Mouse (Mus musculus): Measurements from ENCODE around the gene Spsb1. TPM values are rescaled to one million over a fixed set of nuclear protein-coding genes. Genes with fewer than 3 reads are reported as not detected.

Gene Spsb1
- polyA plus RNA-seq, 1 experiment from 2014 or later: 5.1 TPM

DNA sequence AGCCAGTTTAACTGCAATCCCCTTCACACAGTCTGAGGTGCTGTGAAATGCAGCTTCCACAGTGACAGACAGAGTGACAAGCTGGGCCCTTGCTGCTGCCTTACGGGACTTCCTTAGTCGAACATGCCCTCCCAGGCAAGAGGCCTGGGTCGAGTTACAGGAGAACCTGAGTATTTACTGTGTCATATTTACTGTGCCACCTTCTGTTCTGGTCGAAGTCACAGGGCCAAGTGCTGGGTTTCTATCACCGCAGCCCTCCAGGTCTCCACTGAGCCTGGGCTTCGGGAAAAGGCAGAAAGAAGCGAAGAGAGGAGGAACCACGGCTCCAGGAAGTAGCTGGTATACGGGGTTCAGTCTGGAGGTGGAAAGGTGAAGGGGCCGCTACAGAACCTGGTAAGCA lies 43.2 kb upstream of the Spsb1 start:
- H3K4me2 ChIP-seq (ENCODE audit: low read length): no peak overlapping the region
- H3K36me3 ChIP-seq (ENCODE audit: control insufficient read depth, insufficient read depth, low read length): no peaks in the 10 kb centered on the region
- no peak overlapping the region for H3K9ac ChIP-seq (ENCODE audit: low read depth, low read length)
- no peaks in the 10 kb centered on the region for H3K9me3 ChIP-seq (replicated peaks; ENCODE audit: control insufficient read depth, low read length, poor library complexity, severe bottlenecking)
- no peak overlapping the region for H3K27ac ChIP-seq (ENCODE audit: low read length)
- no peaks in the 10 kb centered on the region for H3K27me3 ChIP-seq (ENCODE audit: control insufficient read depth, insufficient read depth, low read depth, low read length)
- 85% methylated on average over 10 of the region's 10 CpGs for WGBS
- no peaks in the 10 kb centered on the region for H3K4me1 ChIP-seq (ENCODE audit: control insufficient read depth, insufficient read depth, low read length)
- H3K4me3 ChIP-seq (ENCODE audit: low read depth, low read length): no peak overlapping the region
- no peak for ATAC-seq

DNA sequence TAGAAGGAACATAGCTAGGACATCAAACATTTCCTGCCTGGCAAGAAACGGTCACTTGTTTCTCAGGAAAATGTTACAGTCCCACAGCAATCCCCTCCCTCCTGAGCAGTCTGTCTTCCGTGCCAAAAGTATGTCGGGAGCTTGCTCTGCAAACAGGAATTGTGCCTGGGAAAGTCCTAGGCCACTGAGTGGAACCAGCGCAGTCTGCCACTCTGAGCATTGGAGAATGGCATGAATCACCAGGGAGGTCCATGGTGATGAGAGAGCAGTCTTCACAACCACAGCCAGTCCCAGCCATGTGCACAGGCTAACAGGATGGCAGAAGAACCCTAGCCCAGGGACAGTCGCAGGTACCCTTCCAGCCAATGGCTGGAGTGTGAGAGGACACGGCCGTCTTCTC lies 41.6 kb upstream of the Spsb1 start:
- no peak overlapping the region for H3K27ac ChIP-seq (ENCODE audit: low read length)
- H3K9ac ChIP-seq (ENCODE audit: low read depth, low read length): no peak overlapping the region
- 72% methylated on average over 7 of the region's 7 CpGs for WGBS
- H3K36me3 ChIP-seq (ENCODE audit: control insufficient read depth, insufficient read depth, low read length): no peaks in the 10 kb centered on the region
- no peak overlapping the region for H3K4me3 ChIP-seq (ENCODE audit: low read depth, low read length)
- no peak for ATAC-seq
- H3K27me3 ChIP-seq (ENCODE audit: control insufficient read depth, insufficient read depth, low read depth, low read length): no peaks in the 10 kb centered on the region
- H3K9me3 ChIP-seq (replicated peaks; ENCODE audit: control insufficient read depth, low read length, poor library complexity, severe bottlenecking): no peaks in the 10 kb centered on the region
- no peaks in the 10 kb centered on the region for H3K4me1 ChIP-seq (ENCODE audit: control insufficient read depth, insufficient read depth, low read length)
- H3K4me2 ChIP-seq (ENCODE audit: low read length): no peak overlapping the region

DNA sequence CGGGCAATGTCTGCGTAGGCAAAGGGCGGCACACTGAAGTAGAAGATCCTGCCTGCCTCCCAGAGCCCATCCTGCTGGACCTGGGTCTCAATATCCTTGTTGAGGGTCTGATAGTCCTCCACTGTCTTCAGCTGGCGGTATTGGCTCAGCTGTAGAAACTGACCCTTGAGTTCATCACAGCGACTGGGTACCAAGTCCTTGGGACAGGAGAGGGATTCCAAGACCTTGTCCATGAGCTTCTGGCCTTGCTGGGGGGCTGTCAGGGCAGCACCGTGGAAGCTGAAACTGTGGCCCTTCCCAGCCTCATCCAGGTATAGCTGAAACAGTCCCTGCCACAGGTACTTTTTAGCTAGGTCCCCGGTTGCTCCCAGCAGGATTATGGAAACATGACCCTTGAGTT lies 41.1 kb upstream of the Spsb1 start:
- Histone ChIP-seq H3K27ac (ENCODE audit: low read length) (no peak overlapping the region), H3K36me3 (ENCODE audit: control insufficient read depth, insufficient read depth, low read length) (no peaks in the 10 kb centered on the region), H3K4me2 (ENCODE audit: low read length) (no peak overlapping the region), H3K9me3 (replicated peaks; ENCODE audit: control insufficient read depth, low read length, poor library complexity, severe bottlenecking) (no peaks in the 10 kb centered on the region), H3K27me3 (ENCODE audit: control insufficient read depth, insufficient read depth, low read depth, low read length) (no peaks in the 10 kb centered on the region), H3K4me1 (ENCODE audit: control insufficient read depth, insufficient read depth, low read length) (no peaks in the 10 kb centered on the region), H3K4me3 (ENCODE audit: low read depth, low read length) (no peak overlapping the region), H3K9ac (ENCODE audit: low read depth, low read length) (no peak overlapping the region)
- WGBS: 92% methylated on average over 7 of the region's 7 CpGs
- no peak for ATAC-seq

DNA sequence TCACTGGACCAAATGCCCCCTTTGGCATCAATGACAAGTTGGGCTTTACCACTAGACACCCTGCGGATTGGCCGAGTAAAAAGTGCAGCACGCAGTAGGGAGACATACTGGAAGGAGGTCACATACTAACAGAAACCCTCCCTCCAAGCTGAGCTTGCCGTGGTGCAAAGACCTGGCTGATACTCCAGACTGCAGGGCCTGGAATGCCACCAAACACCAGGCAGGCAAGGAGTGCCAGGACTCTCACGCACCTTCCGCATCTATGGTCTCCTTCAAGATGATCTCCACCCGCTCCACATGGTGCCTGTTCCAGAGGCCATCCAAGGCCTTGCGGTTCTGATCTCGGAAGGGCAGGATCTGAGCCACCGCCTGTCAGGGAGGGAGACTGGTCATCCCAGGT lies 39.4 kb upstream of the Spsb1 start:
- Histone ChIP-seq H3K27ac (ENCODE audit: low read length) (no peak overlapping the region), H3K9ac (ENCODE audit: low read depth, low read length) (no peak overlapping the region), H3K27me3 (ENCODE audit: control insufficient read depth, insufficient read depth, low read depth, low read length) (no peaks in the 10 kb centered on the region), H3K9me3 (replicated peaks; ENCODE audit: control insufficient read depth, low read length, poor library complexity, severe bottlenecking) (no peaks in the 10 kb centered on the region), H3K36me3 (ENCODE audit: control insufficient read depth, insufficient read depth, low read length) (no peaks in the 10 kb centered on the region), H3K4me2 (ENCODE audit: low read length) (no peak overlapping the region), H3K4me3 (ENCODE audit: low read depth, low read length) (no peak overlapping the region), H3K4me1 (ENCODE audit: control insufficient read depth, insufficient read depth, low read length) (peaks cover 6% of the 10 kb centered on the region)
- no peak for ATAC-seq
- WGBS: 88% methylated on average over 10 of the region's 10 CpGs

DNA sequence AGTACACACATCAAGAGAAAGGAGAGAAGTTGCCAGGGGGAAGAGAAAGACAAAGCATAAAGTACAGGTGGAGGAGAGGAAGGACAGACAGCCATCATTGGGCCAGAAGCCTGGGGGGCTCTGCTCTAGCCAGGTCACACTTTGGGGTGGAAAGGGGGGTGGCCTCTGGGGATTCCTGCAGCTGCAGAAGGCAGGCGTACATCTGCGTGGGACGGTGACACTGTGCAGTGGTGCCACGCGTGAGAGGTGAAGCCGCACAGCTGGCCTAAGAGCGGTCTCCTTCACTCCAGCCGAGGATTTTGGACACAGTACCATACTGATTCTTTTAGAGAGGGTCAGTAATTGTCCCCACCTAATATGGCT lies 37.8 kb upstream of the Spsb1 start:
- Histone ChIP-seq H3K4me3 (ENCODE audit: low read depth, low read length) (no peak overlapping the region), H3K9ac (ENCODE audit: low read depth, low read length) (no peak overlapping the region), H3K27me3 (ENCODE audit: control insufficient read depth, insufficient read depth, low read depth, low read length) (no peaks in the 10 kb centered on the region), H3K4me1 (ENCODE audit: control insufficient read depth, insufficient read depth, low read length) (peaks cover 17% of the 10 kb centered on the region), H3K27ac (ENCODE audit: low read length) (no peak overlapping the region), H3K4me2 (ENCODE audit: low read length) (no peak overlapping the region), H3K9me3 (replicated peaks; ENCODE audit: control insufficient read depth, low read length, poor library complexity, severe bottlenecking) (no peaks in the 10 kb centered on the region), H3K36me3 (ENCODE audit: control insufficient read depth, insufficient read depth, low read length) (no peaks in the 10 kb centered on the region)
- WGBS: 92% methylated on average over 8 of the region's 8 CpGs
- no peak for ATAC-seq

DNA sequence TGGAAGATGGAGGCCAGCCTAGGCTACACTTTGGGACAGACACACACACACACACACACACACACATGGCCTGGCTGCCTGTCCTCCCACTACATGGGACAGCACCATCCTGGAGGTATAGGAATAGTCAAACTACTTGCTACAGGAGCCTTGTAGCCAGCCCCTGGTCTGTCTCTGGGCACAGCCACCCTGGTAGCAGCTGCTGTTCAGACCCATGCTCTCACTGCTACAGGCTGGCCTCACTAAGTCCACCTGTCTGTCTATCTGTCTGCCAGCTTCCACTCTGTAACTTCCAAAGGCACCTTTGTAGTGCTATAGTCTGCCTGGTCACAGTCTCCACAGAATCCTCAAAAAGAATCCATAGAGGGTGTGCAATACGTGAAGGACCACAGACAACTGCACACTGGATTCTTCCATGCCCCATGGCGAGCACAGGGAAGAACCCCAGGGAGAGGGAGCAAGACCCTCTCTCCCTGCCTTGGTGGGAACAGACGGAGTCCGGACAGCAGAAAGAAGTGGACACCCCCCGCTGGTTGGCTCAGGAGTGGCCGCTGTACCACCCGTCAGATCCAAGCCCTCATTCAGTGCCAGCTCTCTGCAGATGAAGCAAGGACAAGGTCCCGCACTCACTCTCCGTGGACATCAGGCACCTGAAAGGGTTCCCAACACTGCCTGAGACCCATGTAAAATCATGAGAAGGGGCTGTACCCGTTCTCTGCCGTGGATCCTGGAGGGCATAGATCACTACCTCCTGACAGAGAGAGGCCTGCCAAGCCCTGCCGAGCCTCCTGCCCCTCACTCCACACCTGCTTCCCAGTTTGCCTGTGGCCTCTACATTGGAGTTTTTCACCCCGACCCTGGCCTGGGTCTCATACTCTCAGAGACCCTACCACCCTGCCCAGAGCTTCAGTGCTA lies 37.2 kb upstream of the Spsb1 start:
- 77% methylated on average over 12 of the region's 13 CpGs for WGBS
- H3K4me1 ChIP-seq (ENCODE audit: control insufficient read depth, insufficient read depth, low read length): peaks cover 17% of the 10 kb centered on the region
- H3K27ac ChIP-seq (ENCODE audit: low read length): no peak overlapping the region
- H3K9me3 ChIP-seq (replicated peaks; ENCODE audit: control insufficient read depth, low read length, poor library complexity, severe bottlenecking): no peaks in the 10 kb centered on the region
- no peak for ATAC-seq
- no peak overlapping the region for H3K4me2 ChIP-seq (ENCODE audit: low read length)
- no peak overlapping the region for H3K4me3 ChIP-seq (ENCODE audit: low read depth, low read length)
- H3K27me3 ChIP-seq (ENCODE audit: control insufficient read depth, insufficient read depth, low read depth, low read length): no peaks in the 10 kb centered on the region
- no peak overlapping the region for H3K9ac ChIP-seq (ENCODE audit: low read depth, low read length)
- H3K36me3 ChIP-seq (ENCODE audit: control insufficient read depth, insufficient read depth, low read length): no peaks in the 10 kb centered on the region

DNA sequence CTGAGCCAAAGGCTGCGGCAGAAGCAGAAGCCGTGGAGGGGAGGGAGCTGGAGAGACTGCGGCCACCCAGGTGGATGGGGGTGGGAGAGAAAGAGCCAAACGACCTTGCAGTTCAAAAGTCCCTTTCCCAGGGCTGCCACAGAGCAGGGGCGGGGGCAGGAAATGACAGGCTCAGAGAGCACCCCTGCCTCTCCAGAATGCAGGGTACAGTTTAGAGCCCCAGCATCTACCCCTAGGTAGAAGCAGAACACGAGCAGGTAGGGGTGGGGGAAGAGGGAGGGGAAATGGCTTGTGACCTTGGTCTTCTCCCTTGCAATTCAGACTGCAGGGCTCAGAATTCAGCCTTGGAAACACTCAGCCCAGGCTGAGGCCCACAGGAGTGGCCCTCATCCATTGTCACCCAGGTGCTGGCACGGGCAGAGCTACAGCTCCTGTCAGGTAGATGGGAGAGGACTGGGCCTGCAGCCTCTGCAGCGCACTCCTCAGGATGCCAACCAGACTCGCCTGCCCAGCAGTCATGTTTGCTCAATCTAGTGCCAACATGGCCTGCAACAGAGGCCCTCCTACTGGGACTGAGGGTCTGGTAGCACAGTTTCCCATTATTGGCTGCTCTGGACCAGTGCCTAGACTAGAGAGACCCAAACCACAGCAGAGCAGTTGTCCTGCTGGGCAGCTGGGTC lies 36.3 kb upstream of the Spsb1 start:
- Histone ChIP-seq H3K4me1 (ENCODE audit: control insufficient read depth, insufficient read depth, low read length) (peaks cover 17% of the 10 kb centered on the region), H3K4me3 (ENCODE audit: low read depth, low read length) (no peak overlapping the region), H3K36me3 (ENCODE audit: control insufficient read depth, insufficient read depth, low read length) (no peaks in the 10 kb centered on the region), H3K9ac (ENCODE audit: low read depth, low read length) (no peak overlapping the region), H3K9me3 (replicated peaks; ENCODE audit: control insufficient read depth, low read length, poor library complexity, severe bottlenecking) (no peaks in the 10 kb centered on the region), H3K27me3 (ENCODE audit: control insufficient read depth, insufficient read depth, low read depth, low read length) (no peaks in the 10 kb centered on the region), H3K27ac (ENCODE audit: low read length) (no peak overlapping the region), H3K4me2 (ENCODE audit: low read length) (no peak overlapping the region)
- WGBS: 35% methylated on average over 9 of the region's 9 CpGs
- ATAC-seq: no peak

DNA sequence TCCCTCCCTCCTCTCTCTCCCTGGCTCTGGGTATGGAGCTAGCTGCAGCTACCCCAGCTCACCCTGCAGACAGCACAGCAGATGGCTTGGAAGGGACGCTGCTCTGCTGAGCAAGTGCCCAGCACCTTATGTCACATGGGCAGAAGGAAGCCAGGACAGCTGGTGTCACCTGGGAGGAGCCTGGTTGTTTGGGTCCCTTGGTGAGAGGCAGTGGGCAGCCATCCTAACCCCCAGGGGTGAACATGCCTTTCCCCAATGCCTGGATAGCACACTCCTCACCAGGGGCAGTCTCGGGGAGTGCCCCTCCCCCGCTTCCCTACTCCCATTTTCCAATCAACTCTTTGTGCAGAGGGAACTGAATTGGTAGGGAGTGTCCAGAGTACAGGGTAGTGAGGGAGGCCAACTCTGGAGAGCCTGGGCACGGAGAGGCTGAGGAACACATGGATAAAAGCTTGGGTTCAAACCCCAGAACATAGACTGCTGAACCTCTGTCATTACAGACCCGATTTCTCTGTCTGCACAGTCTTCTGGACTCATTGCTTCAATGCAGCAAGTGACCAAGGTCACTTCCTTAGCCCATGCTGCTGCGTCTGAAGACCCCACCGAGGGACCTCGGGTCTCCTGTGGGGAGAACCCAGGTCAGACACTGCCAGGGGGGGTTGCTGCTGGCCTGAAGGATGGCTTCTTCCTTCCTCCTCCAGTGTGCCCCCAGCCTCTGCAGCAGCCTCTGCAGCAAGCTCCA lies 35.5 kb upstream of the Spsb1 start:
- no peaks in the 10 kb centered on the region for H3K36me3 ChIP-seq (ENCODE audit: control insufficient read depth, insufficient read depth, low read length)
- H3K9ac ChIP-seq (ENCODE audit: low read depth, low read length): no peak overlapping the region
- no peak for ATAC-seq
- H3K4me1 ChIP-seq (ENCODE audit: control insufficient read depth, insufficient read depth, low read length): peaks cover 17% of the 10 kb centered on the region
- H3K4me2 ChIP-seq (ENCODE audit: low read length): no peak overlapping the region
- H3K27me3 ChIP-seq (ENCODE audit: control insufficient read depth, insufficient read depth, low read depth, low read length): no peaks in the 10 kb centered on the region
- no peaks in the 10 kb centered on the region for H3K9me3 ChIP-seq (replicated peaks; ENCODE audit: control insufficient read depth, low read length, poor library complexity, severe bottlenecking)
- H3K27ac ChIP-seq (ENCODE audit: low read length): no peak overlapping the region
- 15% methylated on average over 8 of the region's 8 CpGs for WGBS
- no peak overlapping the region for H3K4me3 ChIP-seq (ENCODE audit: low read depth, low read length)

Data from midbrain, embryonic 16.5 days (tissue).